Mouse (Mus musculus): Measurements from ENCODE around the gene Spsb2.
"Not testable (repeated sequence)": the region's sequence is repeated elsewhere in the genome, so short reads cannot be mapped to it uniquely, and the experiment has no call there.

Spsb2 gene

DNA sequence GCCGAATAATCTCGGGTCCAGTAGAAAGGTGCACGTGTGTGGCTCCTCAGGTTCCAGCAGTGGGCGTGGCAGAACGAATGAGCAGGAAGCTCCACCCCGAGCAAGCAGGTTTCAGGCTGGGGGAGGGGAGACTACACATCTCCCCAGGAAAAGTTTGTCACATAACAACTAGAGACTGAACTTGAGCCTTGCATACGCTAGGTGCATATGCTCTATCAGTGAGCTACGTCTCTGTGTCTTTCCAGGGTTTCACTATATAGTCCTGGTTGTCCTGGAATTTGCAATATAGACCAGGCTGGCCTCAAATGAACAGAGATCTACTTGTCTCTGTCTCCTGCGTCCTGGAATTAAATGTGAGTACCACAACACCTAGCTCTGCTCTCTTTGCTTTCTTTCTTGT, 6.1 kb upstream of the Spsb2 start:
- not testable (repeated sequence) for DNase-seq (ENCODE audit: low spot score in 2 of 2)

DNA sequence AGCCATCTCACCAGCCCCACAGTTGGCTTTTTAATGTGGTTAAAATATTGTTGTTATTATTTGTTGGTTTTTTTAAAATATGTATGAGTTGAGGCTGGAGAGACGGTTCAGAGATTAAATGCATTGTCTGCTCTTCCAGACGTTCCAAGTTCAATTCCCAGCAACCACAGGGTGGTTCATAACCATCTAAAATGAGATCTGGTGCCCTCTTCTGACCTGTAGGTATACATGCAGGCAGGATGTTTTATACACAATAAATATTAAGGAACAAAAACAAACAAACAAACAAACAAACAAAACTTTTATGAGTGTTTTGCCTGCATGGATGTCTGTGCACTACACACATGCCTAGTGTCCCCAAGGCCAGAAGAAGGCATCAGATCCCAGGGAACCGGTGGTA, 5.4 kb upstream of the Spsb2 start:
- DNase-seq (ENCODE audit: low spot score in 2 of 2) = no peak

DNA sequence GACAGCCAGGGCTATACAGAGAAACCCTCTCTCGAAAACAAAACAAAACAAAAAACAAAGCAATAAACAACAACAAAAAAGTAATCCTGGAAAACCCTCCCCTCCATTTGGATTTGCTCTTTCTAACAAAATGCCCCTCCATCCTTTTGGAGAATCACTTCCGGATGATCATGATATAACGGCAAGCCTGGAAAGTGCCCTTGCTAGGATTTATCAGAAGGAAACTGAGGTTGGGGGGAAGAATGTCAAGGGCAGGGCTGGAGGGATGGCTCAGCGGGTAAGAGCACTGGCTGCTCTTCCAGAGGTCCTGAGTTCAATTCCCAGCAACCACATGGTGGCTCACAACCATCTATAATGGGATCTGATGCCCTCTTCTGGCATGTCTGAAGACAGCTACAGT, 4.8 kb upstream of the Spsb2 start:
- DNase-seq (ENCODE audit: low spot score in 2 of 2) = not testable (repeated sequence)

DNA sequence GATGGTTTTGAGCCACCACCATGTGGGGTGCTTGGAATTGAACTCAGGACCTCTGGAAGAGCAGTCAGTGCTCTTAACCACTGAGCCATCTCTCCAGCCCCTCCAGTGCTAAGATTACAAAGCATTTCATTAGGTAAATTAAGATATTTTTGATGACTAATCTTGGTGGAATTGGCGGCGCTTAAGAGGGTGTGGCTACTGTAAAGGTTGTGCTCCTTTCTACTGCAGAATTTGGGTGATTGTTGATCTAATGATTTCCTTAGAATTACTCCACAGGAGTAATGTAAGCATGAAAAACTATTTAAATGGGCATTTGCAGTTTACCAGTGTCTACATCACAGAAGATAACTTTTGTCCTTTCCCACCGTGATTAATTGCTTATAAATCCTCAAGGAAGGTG, 4.1 kb upstream of the Spsb2 start:
- no peak for DNase-seq (ENCODE audit: low spot score in 2 of 2)

DNA sequence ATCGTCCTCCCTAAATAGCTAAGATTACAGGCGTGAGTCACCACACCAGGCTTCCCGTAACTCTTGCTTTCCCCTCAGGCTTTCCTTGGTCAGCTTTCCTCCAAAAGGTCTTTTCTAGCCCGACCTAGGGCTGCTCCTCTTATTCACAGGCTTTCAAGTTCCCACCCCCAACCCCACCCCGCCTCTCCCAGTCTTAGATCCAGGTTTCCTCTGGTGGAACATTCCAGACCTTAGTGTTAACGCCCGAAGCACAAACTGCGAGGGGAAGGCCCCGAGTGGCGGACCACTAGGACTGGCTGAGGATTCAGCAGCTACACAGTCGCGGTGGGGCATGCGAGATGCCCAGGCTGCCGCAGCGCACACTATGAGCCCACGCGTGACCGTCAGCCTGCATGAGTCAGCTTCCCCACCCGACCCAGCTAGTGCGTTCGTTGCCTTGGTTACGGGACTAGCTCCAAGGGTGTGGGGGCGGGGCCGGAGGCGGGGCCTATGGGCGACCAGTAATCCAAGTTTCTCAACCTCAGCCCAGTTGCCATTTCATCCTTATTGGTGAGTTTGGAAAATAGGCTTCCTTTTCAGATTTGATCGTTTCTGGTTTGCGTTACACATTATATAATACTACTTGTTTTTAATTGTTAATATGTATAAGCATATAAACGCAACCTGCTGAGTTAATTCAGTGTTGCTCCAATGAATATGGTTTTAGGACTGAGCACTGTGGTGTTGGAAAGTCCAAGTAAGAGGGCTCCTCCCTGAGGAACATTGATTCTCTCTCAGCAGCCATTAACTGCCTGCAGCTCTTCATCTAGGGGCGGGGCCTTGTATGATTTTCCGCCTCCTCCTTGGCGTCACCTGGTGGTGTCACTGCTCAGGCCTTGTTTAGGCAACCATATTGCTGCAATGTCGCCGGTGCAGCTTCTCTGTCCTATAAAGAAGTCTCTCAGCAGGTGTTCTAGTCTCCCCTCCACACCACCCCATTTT, 2.8 kb upstream of the Spsb2 start:
- DNase-seq (ENCODE audit: low spot score in 2 of 2) = peak; percentile 93 to 95

DNA sequence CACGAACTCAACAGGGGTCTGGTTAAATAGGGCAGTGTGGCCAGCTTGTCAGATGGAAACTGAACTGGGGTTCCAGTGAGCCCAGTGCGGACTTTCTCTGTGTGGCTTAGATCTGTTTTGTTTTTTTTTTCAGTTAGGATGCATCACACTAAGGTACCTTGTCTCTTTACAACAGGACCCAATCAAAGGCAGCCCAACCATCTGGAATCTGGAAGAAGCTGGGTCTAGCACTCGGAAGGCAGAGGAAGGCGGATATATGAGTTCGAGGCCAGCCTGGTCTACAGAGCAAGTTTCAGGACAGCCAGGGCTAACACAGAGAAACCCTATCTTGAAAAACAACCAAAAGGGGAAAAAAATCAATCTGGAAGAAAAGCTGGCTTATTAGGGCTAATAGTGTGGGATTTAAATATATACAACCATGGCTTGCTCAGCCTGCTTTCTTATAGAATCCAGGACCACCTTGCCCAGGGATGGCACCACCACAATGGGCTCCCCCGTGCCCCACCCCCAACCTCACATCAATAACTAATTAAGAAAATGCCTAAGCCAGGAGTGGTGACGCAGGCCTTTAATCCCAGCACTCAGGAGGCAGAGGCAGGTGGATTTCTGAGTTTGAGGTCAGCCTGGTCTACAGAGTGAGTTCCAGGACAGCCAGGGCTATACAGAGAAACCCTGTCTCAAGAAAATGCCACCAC, 1.9 kb upstream of the Spsb2 start:
- no peak for DNase-seq (ENCODE audit: low spot score in 2 of 2)

DNA sequence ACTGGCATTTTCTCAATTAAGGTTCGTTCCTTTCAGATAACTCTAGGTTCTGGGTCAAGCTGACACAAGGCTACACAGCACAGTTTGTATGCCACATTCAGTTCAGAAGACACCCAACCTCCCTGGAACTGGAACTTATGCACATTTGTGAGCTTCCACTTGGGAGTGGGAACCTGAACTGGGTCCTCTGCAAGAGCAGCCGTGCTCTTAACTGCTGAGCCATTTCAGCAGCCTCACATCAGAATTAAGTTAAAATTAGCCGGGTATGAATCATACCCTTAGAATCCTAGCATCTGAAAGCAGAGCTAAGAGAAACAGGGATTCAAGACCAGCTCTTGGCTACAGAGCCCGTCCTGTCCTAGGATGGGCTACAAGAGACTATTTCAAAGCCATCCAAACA, 1.1 kb upstream of the Spsb2 start:
- peak in 1 of 2 experiments; percentile 47 for DNase-seq (ENCODE audit: low spot score in 2 of 2)

DNA sequence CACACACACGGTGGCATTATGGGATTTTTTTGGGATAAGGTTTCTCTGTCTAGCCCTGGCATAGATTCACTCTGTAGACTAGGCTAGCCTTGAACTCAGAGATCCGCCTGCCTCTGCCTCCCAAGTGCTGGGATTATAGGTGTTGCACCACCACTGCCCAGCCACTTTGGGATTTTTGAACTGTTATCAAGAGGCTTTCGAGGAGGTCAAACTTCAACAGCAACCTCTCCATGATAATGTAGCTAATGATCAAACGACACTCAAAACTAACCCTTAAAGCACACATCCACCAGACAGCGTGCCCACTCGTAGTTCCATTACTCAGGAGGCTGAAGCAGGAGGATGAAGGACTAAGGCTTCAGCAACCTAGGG, 489 bp upstream of the Spsb2 start:
- DNase-seq (ENCODE audit: low spot score in 2 of 2) = no peak

DNA sequence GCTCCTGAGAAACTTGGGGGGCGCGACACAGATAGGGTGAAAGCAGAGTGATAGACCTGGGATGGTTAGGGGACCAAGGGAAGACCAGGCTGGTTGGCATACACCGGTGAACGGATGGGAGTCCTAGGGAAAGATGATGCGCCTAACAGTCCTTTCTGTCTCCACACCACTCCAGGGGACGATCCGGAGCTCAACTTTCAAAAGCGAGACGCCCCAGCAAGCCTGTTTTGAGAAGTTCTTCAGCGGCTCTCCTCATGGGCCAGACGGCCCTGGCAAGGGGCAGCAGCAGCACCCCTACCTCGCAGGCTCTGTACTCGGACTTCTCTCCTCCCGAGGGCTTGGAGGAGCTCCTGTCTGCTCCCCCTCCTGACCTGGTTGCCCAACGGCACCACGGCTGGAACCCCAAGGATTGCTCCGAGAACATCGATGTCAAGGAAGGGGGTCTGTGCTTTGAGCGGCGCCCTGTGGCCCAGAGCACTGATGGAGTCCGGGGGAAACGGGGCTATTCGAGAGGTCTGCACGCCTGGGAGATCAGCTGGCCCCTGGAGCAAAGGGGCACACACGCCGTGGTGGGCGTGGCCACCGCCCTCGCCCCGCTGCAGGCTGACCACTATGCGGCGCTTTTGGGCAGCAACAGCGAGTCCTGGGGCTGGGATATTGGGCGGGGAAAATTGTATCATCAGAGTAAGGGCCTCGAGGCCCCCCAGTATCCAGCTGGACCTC, 752 bp downstream of the Spsb2 start:
- DNase-seq (ENCODE audit: low spot score in 2 of 2) = peak in 1 of 2 experiments; percentile 69

DNA sequence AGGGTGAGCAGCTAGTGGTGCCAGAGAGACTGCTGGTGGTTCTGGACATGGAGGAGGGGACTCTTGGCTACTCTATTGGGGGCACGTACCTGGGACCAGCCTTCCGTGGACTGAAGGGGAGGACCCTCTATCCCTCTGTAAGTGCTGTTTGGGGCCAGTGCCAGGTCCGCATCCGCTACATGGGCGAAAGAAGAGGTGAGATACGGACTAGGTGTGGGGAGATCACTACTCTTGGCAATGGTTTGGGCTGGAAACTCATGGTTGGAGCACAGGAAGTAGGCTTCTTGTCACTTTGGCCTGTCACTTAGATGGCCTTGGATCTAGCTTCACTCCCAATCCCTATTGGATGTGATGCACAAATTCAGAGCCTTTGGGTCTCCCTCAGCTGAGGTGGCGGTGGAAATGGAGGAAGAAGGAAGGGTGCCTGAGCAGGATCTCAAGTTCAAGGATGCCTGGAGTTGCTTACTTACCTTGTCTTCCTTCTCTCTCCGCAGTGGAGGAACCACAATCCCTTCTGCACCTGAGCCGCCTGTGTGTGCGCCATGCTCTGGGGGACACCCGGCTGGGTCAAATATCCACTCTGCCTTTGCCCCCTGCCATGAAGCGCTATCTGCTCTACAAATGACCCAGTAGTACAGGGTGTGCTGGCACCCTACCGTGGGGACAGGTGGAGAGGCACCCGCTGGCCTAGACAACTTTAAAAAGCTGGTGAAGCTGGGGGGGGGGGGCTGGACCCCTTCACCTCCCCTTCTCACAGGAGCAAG, 1.5 kb downstream of the Spsb2 start:
- DNase-seq (ENCODE audit: low spot score in 2 of 2) = no peak

DNA sequence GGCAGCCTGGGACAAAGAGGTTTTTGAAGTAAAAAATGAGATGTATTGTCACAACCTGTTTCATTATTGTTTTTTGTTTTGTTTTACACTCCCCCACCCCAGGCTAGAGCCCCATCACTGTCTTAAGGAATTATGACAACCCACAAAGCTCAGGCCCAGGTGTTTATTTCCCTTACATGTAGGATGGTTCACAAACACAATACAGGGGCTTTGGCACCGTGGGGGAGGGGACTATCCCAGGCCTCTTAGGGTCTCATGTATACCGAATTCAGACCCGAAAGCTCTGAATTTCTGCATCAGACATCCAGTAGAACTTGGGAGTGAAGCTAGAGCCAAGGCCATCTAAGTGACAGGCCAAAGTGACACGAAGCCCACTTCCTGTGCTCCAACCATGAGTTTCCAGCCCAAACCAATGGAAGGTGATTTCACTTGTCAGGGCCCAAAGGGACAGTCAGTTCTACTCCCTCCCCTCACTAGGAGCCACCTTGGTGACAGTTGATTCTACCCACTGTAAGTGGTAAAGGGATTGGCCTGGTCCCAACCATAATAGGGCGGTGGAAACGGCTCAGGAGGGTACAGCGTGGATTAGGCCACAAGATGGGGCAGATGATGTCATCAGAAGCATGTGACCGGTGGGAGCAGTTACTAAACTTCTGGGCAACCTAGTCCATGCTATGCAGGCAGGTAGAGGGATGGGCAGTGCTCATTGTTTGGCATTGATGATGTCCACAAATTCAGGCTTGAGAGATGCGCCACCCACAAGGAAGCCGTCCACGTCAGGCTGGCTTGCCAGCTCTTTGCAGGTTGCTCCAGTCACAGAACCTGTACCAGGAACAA, 2.3 kb downstream of the Spsb2 start:
- not testable (repeated sequence) for DNase-seq (ENCODE audit: low spot score in 2 of 2)

DNA sequence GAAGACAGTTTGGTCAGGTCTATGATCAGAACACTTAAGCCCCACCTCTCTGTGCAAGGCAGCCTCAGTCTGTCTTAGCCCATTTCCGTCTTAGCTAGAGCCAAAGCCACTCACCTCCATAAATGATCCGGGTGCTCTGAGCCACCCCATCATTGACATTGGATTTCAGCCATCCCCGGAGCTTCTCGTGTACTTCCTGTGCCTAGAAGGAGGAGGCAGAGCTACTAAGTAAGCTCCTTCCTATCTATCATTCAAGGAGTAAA, 2.9 kb downstream of the Spsb2 start:
- no peak for DNase-seq (ENCODE audit: low spot score in 2 of 2)

DNA sequence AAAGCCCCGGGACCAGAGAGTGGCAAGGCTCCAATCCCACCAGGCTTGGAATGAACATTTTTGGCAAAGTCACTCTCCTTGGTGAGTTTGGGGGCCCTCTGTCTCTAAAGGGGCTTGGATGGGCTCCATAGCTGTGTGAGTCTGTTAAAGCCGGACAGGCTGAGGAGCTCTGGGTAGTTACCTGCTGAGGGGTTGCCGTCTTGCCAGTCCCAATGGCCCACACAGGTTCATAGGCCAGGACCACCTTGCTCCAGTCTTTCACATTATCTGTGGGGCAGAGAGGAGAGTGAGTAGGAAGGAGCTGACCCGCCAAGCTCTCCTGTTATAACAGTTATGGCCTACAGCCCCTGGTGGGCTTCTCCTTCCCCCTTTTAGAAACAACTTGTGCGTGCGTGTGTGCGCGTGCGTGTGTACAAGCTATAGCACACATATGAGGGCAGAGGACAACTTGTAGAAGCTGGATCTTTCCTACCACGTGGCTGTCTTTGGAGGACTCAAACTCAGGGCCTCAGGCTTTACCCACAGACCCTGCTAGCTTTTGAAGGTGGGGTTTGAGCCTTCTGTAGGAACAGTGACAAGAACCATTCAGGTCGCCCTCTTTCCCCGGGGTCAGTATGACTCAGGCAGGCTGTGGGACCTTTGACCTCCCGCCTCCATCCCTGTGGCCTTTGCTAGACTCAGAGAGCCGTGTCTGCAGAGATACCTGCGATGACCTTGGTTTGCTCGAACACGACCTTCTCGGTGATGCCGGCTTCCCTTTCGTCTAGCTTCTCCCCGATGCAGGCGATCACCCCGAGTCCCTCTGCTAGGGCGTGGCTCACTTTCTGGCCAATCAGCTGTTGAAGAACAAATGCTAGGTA, 3.5 kb downstream of the Spsb2 start:
- no peak for DNase-seq (ENCODE audit: low spot score in 2 of 2)

DNA sequence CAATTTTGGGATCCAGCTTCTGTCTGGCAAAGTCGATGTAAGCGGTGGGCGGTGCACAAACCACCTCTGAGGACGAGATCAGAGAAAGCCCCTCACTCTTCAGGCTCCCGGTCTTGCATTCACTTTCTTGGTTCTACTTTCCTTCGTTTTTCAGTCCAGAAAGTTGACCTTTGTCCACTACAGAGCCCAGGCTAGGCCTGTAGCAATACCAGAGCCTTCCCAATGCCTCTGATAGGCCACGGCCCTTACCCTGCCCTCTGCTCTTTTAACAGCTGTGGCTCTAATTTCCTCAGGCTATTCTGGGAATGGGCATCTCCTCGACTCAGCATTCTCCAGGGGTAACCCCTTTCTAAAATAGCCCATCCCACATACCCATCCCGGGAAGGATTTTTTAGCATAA, 4.4 kb downstream of the Spsb2 start:
- DNase-seq (ENCODE audit: low spot score in 2 of 2) = no peak

DNA sequence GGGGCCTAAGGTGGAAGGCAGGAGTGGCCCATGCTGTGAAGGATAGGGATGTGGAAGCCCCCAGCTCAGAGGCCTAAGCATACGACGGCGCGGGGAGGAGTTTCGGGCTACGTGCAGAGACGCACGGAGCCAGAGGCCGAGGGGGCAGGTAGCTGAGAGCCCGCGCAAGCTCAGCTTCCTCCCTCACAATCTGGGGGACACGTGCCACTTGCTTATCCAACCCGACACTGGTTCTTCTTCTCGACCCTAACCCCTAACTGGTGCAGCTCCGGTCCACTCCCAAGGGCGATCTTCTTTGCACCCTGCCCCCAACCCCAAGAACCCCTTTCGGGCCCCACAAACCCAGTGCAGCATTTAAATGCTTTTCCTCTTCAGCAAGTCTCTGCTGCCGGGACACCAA, 5.0 kb downstream of the Spsb2 start:
- DNase-seq (ENCODE audit: low spot score in 2 of 2) = peak; percentile 65 to 74

DNA sequence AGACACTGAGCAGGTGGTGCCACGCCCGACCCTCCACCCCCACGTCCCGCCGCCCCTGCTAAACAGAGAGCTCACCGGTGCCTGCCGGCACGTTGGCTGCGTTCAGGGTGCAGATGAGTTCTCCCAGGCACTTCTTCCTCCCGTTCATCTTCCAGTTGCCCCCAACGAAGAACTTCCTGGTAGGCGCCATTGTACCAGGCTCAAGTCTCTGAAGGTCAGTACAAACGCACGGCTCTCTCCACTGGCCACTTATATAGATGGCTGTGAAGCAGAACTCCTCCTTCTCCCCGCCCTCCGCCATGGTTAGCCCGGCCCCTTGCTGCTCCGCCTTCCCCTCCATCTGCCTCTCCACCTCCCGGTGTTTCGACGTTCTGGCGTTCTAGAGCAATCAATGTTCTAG, 5.5 kb downstream of the Spsb2 start, which contains the start of gene Tpi1:
Tpi1 (minus strand) TSS at position 364 of the 400 bp plus-strand sequence.
- DNase-seq (ENCODE audit: low spot score in 2 of 2) = peak; percentile 71 to 92

DNA sequence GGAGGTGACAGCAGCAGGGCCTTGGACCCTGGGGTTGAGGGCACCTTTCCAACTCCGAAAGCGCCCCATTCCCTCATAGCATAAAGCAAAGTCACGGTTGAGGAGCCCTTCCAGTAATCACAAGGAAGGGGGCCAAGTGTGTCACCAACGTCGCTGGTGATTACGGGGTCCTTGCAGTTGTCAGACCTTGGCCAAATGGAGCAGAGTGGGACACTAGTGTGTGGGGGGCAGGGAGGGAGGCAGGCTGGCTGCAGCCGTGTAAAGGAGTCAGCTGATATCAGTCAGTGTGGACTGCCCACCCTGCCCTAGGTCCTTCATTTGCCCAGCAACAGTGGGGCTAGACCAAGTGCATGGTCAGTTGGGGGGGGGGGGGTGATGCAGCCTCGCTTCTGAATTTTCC, 6.0 kb downstream of the Spsb2 start:
- no peak for DNase-seq (ENCODE audit: low spot score in 2 of 2)

DNA sequence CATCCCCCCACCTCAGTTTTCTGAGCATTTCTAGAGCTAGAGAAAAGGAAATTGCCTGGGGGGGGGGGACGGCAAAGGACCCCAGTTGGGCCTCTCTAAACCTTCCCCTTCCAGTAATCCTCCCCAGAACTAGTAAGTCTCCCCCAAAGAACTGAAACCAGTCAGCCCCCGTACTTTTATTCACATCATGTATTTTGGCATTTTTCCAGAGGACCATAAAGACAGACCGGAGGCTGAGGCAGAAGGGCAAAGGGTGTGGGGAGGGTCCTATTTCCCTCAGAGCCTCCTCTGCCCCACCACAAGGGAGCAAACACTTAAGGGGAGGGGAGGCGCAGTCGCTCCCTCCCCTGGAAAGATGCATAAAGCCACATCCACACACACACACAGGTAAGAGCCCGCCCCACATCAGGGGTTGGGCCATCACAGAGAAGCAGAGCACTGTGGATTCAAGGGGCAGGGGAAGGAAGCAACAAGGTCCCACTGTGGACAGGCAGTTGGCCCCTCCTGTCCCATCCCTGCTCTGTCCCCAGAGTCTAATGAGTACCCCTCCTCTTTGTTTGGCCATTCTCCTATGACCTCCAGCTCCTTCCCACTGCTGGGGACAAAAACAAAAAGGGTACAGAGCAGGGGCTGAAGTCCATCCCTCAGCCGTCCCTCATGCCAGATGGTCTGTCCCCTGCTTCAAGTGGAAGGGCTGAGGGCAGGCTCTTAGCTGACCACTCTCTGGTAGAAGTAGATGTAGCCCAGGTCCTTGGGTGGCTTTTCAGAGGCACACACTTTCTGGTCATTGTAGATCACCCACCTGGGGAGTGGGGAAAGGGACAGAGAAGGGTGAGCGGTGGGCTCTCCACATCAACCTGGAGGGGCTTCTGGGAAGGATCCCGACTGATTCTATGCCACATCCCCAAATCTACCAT, 6.7 kb downstream of the Spsb2 start:
- no peak for DNase-seq (ENCODE audit: low spot score in 2 of 2)

DNA sequence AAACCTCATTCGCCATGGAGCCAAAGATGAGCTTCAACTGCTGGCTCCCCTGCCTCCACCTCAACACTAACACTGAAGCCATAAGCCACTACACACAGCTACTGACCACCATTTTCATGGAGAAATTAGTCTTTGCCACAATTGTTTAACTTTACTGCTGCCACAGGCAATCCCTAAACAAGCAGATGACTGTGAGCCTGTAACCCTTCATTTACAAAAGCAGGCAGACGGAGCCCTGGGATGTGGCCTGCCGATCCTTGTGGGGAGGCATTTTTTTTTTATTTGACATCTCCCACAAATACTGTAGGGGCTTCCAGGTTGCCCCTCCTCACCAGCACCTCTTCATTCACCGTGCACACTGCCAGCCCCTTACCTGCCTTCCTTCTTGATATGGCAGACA, 8.2 kb downstream of the Spsb2 start:
- DNase-seq (ENCODE audit: low spot score in 2 of 2) = no peak

Measured in left cerebral cortex, adult 9 months (tissue).